Mouse (Mus musculus): ENCODE data around the gene Vps41.

GRCm38 (mm10) chr13:18914774-18915173 lies 197.7 kb downstream of the Vps41 start:
- TF ChIP-seq CTCF (IDR thresholded peaks at IDR 0.05; ENCODE audit: borderline replicate concordance, extremely low read depth, insufficient read depth, insufficient read length) (no peak), POLR2A (IDR thresholded peaks at IDR 0.05; ENCODE audit: borderline replicate concordance, extremely low read depth, insufficient read depth, insufficient read length, poor library complexity, severe bottlenecking) (no peak)

Measured in brain, embryonic 14.5 days (tissue).